Comparison of ENCODE assay signal across 10 mouse cellular contexts in the genomic region with DNA sequence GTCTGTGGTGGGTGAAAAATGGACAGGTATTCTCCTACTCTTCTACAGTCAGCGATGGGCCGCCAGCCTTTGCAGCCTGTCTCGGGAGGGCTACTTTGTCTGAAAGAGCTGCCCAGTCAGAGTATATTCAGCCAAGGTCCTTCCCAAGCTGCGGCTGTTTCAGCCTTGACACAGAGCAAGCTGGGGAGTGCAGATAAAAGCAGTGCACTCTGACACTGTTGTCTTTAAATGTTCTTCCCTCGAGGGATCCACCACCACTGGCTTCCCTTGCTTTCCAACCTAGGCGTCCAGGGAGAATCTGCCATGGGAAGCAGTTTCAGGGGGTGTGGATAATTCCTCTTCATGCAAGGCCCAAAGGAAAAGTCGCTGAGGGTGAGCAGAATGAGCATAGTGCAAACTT.
DNase-seq lines count a peak whose midpoint lies in the region; ATAC-seq and TF ChIP-seq lines count a peak whose summit lies in the region.
"Had no signal": no experiment of that assay in that cellular context is flagged by ENCODE, and none has a peak within 500 bp of the region (broad histone marks: within the 10 kb centered on the region; RNA-seq: fewer than 3 reads in every experiment).

No protein-coding gene starts in this region.

- peak; percentile 46 for ATAC-seq in lung, embryonic 15.5 days (ENCODE audit: borderline replicate concordance, extremely low read depth, low FRiP score, low TSS enrichment)
- no peak for ATAC-seq in lung, postnatal 0 days
- ATAC-seq in heart, embryonic 15.5 days (replicated peaks; ENCODE audit: insufficient number of reproducible peaks, insufficient read depth, low FRiP score, low read depth), result no peak
- peak; percentile 39; the same call in 1 of the 2 replicates for ATAC-seq in neural tube, embryonic 15.5 days (ENCODE audit: low FRiP score)

- no peak for TF ChIP-seq EP300 in lung, postnatal 0 days (IDR thresholded peaks at IDR 0.05)

- H3K9me3 ChIP-seq in lung, embryonic 15.5 days, result no peaks in the 10 kb centered on the region
- no peaks in the 10 kb centered on the region for H3K9me3 ChIP-seq in lung, postnatal 0 days (ENCODE audit: low read length)
- no peaks in the 10 kb centered on the region for H3K9me3 ChIP-seq in heart, embryonic 15.5 days (replicated peaks)
- no peaks in the 10 kb centered on the region for H3K9me3 ChIP-seq in neural tube, embryonic 15.5 days (replicated peaks)
- H3K9me3 ChIP-seq: G1E had no signal

- peaks cover 18% of the 10 kb centered on the region; the same call in 1 of the 2 replicates for H3K4me1 ChIP-seq in lung, embryonic 15.5 days
- H3K4me1 ChIP-seq in lung, postnatal 0 days (ENCODE audit: insufficient read depth, low read depth, low read length), result no peaks in the 10 kb centered on the region
- peaks cover 15% of the 10 kb centered on the region for H3K4me1 ChIP-seq in heart, embryonic 15.5 days (replicated peaks)
- peaks cover 31% of the 10 kb centered on the region for H3K4me1 ChIP-seq in neural tube, embryonic 15.5 days

- H3K4me2 ChIP-seq in lung, embryonic 15.5 days, result no peak overlapping the region
- H3K4me2 ChIP-seq in lung, postnatal 0 days (replicated peaks; ENCODE audit: low read depth, low read length), result no peak overlapping the region
- no peak overlapping the region for H3K4me2 ChIP-seq in heart, embryonic 15.5 days
- no peak overlapping the region for H3K4me2 ChIP-seq in neural tube, embryonic 15.5 days
- H3K4me2 ChIP-seq: liver, embryonic 11.5 days had no signal

- H3K27me3 ChIP-seq in lung, embryonic 15.5 days, result no peaks in the 10 kb centered on the region
- no peaks in the 10 kb centered on the region for H3K27me3 ChIP-seq in lung, postnatal 0 days (replicated peaks; ENCODE audit: insufficient read depth, low read length)
- H3K27me3 ChIP-seq in heart, embryonic 15.5 days, result no peaks in the 10 kb centered on the region
- no peaks in the 10 kb centered on the region for H3K27me3 ChIP-seq in neural tube, embryonic 15.5 days (replicated peaks)

- no peaks in the 10 kb centered on the region for H3K36me3 ChIP-seq in lung, embryonic 15.5 days
- H3K36me3 ChIP-seq in lung, postnatal 0 days (ENCODE audit: insufficient read depth, low read length), result no peaks in the 10 kb centered on the region
- H3K36me3 ChIP-seq in heart, embryonic 15.5 days, result no peaks in the 10 kb centered on the region
- no peaks in the 10 kb centered on the region for H3K36me3 ChIP-seq in neural tube, embryonic 15.5 days
- H3K36me3 ChIP-seq: G1E had no signal

- TF ChIP-seq CTCF in lung, postnatal 0 days (IDR thresholded peaks at IDR 0.05), result no peak

- DNase-seq in lung, postnatal 0 days (ENCODE audit: low spot score), result no peak
- peak; percentile 60 to 66 for DNase-seq in adrenal gland, postnatal 36 days
- DNase-seq in layer of hippocampus, adult 18-20 months (ENCODE audit: low spot score in 2 of 2), result no peak
- DNase-seq in thymus, postnatal 0 days (ENCODE audit: low spot score), result no peak

- WGBS in lung, embryonic 15.5 days, result 33% methylated on average over 7 of the region's 7 CpGs
- WGBS in lung, postnatal 0 days, result 57% methylated on average over 7 of the region's 7 CpGs
- WGBS in heart, embryonic 15.5 days, result 39% methylated on average over 7 of the region's 7 CpGs
- 35% methylated on average over 7 of the region's 7 CpGs for WGBS in neural tube, embryonic 15.5 days

- H3K9ac ChIP-seq in lung, embryonic 15.5 days, result no peak overlapping the region
- no peak overlapping the region for H3K9ac ChIP-seq in lung, postnatal 0 days (replicated peaks; ENCODE audit: low read depth)
- H3K9ac ChIP-seq in heart, embryonic 15.5 days, result no peak overlapping the region
- no peak overlapping the region for H3K9ac ChIP-seq in neural tube, embryonic 15.5 days (replicated peaks)

- 0 out of 2 replicates have a peak overlapping the region, but pooled peaks have one; percentile 8 for H3K27ac ChIP-seq in lung, embryonic 15.5 days
- no peak overlapping the region for H3K27ac ChIP-seq in lung, postnatal 0 days (ENCODE audit: low read length)
- H3K27ac ChIP-seq in heart, embryonic 15.5 days, result 0 out of 2 replicates have a peak overlapping the region, but pooled peaks have one; percentile 18
- H3K27ac ChIP-seq in neural tube, embryonic 15.5 days (replicated peaks), result peak overlapping the region; percentile 33; the same call in 1 of the 2 replicates

- no peak overlapping the region for H3K4me3 ChIP-seq in lung, embryonic 15.5 days
- H3K4me3 ChIP-seq in lung, postnatal 0 days (ENCODE audit: low read depth, low read length), result no peak overlapping the region
- no peak overlapping the region for H3K4me3 ChIP-seq in heart, embryonic 15.5 days
- H3K4me3 ChIP-seq in neural tube, embryonic 15.5 days (replicated peaks), result no peak overlapping the region
- H3K4me3 ChIP-seq: erythroblast, embryonic 14.5 days had no signal

Comparison
In these comparisons a context has a peak if more than half of its experiments do, and no peak if none do; other contexts are left out.
1. ATAC-seq: peak in lung, embryonic 15.5 days (single experiment) and neural tube, embryonic 15.5 days (single experiment); none in lung, postnatal 0 days (single experiment) and heart, embryonic 15.5 days (single experiment).
2. DNase-seq: peak in adrenal gland, postnatal 36 days (2 of 2); none in lung, postnatal 0 days (single experiment), layer of hippocampus, adult 18-20 months (0 of 2) and thymus, postnatal 0 days (single experiment).